Mouse (Mus musculus) thymus, postnatal 0 days (tissue): ENCODE data around the gene Sod3. TPM values are rescaled to one million over a fixed set of nuclear protein-coding genes. Genes with fewer than 3 reads are reported as not detected.

ENCODE experiments used
- DNase-seq: peaks from one replicate; pipeline ENCODE4 v3.0.0-alpha.2; 2015; ENCODE audit warnings: low spot score
- polyA plus RNA-seq: library from polyadenylated mRNA; unstranded; fragments of >200 nt; fragmentation: Nextera tagmentation; extraction: Ambion mirVana; gene quantifications from 2 replicates; pipeline ENCODE4 v1.2.1, GENCODE M21; 2015

Gene Sod3
- polyA plus RNA-seq, 1 experiment from 2014 or later: 0.87 TPM

DNA sequence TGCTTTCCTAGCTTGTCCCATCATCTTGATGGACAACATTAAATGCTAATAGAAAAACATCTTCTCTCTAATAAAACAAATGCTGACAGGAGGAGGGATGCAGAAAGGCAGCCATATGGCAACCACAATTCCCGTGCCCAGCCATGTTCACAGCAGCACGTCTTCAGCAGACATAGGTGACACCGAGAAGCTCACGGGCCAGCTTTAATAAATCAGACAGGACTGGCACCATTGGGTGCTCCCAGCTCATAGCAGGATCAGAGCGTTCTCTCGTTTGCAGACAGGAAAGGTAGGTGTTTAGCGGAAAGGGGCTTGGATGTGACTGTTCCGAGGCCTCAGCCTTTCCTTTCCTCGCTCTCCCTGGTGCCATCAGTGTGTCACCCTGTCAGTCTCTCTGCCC, 12.3 kb downstream of the Sod3 start:
- no peak for DNase-seq

DNA sequence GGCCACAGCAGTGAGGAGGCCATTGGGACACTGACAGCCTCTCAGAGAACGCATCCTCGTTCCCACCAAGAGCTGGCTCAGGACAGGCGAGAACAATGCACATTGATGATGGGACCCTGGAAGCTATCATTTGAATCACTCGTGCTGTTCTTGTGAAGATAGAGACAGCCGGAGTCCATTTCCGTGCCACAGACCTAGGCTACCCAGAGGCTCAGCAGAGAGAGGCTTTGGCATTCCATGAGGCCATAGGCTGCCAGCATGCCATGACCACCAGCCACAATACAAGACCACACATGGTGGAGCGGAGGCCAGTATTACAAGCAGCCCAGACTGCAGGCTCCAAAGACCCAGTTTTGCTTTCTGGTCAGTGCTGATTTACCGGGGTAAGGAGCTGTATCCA, 19.2 kb downstream of the Sod3 start:
- DNase-seq: no peak

DNA sequence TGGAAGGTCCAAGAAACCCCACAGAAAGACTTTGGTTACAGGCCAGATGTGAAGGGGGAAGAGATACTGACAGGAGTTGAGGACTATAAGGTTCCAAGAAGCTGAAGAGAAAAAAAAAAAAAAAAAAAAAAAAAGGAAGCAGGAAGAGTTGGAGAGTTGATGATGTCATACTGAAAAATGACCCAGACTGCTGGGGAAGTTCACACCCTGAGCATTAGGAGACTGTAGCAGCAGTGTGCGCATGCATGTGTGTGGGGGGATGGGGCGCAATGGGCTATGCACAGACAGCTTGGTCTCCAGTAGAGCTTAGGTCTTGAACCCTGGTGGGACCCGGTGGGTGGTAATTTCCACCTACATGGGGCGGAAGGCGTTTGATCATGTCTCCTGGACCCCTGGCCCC, 20.2 kb downstream of the Sod3 start:
- no peak for DNase-seq

DNA sequence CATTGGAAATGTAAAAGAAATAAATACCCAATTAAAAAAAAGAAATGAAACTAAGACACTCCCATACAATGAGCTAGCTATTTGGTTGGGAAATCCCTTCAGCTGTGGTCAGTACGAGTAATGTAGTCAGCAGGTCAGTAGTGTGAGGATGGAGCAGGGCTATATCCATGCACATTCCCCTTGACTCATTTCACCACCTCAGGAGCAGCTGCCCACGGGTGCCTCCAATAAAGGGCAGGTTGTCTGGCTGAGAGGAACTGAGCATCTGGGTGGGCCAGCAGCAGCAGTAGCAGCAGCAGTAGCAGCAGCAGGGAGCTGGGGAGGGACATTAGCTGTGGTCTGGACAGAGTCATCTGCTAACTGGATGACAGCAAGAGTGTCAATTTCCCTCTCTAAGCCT, 22.4 kb downstream of the Sod3 start:
- DNase-seq: no peak

DNA sequence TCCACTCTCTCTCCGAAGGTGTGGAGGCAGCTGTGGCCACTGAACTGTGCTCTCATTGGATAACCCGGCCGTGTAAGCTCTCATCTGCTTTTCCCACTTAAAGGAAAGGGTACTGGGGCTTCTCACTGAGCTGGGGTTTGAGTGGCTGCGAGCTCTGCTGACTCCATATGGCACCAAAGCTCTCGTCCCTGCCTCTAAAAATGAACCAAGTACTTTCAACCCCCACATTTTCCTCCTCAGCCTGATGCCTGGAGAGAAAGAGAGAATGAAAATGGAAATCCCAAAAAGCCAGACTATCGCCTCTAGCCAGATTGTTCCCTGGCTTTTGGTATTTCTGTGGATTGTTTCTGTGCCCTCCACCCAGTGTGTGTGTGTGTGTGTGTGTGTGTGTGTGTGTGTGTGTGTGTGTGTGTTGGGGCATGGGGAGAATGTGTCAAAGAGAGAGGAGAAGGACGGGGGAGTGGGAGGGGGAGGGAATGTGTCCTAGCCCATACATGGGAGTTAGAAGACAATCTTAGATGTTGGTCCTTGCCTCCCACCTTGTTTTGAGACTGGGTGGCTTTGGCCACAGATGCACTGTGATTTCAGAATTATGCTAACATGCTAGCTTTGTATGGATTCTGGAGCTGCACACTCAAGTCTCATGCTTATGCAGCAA, 24.6 kb downstream of the Sod3 start:
- no peak for DNase-seq

DNA sequence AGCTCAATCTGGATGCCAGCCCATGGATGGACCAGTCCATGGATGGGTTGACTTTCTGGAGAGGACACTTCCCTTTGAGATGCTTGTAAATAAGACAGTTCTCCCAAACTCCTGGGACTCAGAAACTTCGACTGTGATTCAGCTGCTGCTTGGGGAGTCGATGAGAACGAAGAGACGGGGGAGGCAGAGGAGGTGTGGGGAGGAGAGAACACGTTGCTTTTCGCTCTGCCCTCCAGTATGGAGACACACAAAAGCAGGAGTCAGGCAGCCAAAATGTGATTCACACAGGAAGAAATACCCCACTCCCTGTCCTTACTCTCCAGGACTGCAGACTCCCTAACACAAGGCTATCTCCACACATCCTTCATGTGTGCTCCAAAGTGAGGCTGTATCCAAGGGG, 26.8 kb downstream of the Sod3 start:
- DNase-seq: no peak

DNA sequence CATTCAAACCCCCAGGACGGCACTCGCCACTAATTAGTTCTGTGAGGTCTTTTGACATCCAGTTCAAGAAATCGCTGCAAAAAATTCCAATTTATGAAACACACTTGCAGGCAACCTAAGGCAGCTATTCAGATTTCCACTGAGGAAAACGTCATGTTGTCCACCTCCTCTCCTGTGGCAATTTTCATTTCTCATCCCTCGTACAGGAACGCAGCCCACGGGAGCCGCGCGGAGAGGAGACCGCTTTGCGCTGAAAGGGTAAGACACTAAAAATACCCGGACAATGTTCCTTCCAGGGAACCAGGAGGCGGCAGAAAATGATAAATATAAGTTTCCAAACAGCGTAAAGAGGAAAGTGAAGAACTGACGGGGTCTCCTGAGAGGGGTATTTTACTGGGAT, 27.9 kb downstream of the Sod3 start:
- DNase-seq: no peak

DNA sequence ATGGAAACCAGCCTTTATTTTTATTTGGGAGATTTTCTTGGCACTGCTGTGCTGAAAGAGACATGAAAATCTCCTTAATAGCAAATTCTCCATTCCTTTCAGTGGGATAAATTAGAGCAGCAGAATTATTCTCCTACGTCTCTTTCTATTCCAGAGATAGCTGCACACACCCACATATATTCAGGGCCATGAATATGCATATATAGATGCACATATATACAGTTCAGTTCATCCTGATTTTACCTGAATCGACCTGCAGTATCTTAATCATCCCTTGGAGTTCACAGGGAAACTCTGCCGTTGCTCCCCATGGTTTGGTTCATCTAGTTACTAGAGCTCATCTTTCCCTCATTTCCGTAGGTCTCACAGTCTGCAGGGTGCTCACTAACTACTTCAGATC, 30.2 kb downstream of the Sod3 start:
- no peak for DNase-seq

DNA sequence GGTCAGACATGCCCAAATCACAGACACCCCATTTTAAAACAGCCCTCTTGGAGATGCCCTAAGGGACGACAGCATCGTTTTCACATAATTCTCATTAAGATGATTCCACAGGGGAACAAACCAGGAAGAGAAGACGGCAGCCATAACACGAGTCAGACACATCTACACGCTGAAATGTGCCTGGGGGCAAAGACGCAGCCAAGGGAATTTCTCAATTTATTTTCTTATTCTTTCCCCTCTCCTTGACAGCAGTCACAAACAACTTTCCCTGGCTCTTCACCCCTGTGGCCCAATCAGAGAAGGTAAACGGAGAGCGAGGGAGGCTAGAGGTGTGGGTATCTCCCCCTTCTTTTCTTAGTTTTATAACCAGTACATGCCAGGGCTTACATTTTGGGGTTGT, 40.8 kb downstream of the Sod3 start:
- no peak for DNase-seq

DNA sequence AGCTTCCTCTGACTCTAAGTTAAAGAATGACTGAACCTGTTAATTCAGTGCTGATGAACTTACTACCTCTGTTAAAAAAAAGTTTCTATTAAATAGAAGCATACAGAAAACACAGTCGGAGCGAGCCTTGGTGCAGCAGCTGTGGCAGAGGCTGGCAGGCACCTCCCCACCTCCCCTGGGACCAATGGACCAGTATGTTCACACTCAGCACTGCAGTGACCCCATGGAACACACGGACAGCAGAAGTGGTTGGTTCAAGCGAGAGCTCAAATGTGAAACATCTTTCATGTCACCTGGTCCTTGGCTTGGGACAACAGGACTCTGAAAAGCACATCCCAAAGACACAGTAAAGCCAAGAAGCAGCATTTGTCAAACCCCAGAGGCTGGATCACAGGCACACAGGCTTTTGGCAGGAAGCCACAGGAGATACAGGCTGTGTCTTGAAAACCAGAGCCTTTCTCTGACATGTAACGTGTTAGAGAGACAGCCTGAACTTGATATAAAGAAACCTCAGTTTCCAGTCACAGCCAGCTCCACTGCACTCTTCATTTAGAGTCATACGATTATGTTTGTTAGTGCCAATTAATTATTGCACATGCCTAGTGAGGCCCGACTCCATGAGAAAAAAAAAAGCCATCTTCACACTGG, 45.2 kb downstream of the Sod3 start:
- no peak for DNase-seq

DNA sequence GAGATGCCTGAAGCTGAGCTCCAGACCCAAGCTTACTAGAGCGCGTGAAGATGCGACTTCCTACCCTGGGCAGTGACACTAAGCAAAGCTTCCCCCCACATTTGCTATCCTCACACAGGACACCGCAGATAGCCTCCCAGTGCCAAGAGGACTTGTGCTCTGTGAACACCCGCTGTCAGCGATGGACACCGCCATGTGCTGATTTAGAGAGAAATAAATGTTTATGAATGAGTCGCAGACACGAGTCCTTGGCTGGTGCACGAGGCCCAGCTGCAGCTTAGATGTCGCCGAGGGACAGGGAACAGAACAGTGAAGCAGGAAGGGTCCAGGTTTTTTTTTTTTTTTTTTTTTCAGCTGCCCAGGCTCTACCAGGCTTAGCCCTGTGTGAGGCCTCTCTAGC, 46.6 kb downstream of the Sod3 start:
- no peak for DNase-seq

DNA sequence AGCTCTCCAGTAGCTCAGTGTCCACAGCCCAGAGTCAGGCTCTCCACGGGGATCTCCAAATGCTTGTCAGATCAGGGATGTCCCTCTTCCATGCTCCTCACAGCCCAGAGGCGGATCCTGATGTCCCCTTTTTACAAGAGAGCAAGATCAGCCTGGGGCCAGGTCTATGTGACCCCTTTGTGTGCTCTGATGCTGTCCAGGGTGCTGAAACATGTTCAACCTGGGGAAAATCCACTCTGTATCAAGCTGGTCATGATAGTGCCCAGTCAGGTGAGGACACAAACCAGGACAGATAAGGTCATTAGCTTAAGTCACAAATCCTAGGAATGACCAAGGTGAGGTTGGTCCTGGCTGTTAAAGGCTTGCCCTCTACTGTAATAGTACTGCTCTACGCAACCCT, 48.0 kb downstream of the Sod3 start:
- DNase-seq: peak; percentile 5

DNA sequence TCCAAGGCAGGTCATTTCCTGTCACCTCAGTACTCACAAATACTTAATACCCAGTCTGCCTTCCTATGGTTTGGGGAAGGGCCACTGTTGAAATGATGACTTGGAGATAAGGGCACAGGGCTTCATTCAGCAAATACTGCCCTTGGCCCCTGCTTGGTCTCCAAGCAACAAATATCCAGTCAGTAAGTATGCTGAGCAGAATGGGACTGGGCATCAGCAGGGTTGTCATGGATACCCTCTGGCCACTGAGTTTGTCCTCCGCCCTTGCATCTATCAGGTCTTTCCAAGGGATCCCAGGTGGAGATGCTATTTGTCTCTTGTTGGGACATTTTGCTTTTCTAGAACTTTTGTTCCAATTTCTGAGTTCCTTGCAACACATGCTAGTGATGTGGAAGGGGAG, 51.6 kb downstream of the Sod3 start:
- no peak for DNase-seq

DNA sequence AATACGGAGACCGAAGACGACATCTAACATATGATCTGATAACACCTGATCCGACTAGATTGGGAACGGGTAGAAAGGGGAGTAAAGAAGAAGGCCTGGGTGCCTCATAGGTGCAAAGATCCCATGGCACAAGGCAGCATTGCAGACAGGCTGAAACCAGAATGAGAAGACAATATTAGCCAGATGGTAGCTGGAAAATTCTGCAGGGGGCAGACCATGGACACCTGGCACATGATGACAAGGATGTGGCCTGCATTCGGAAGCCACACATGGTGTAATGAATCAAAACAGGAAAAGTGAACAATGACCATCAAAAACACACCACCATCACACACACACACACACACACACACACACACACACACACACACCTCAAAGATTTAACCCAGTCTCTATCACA, 52.3 kb downstream of the Sod3 start:
- no peak for DNase-seq

DNA sequence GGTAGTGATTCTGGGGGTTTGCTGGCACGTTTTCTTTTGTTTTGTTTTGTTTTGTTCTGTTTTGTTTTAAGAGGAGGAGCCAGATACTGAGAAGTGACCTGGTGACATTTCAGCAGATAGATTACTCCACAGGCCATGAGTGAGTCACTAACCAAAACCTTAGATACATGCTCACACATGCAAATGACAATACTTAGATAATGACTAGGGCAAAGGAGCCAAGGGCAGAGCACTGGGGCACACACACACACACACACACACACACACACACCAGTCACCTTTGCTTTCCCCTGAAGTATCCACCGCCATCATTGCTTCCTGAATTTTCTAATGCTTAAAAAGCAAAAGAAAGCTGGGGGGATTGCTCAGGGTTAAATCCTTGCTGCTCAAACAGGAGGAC, 52.9 kb downstream of the Sod3 start:
- DNase-seq: no peak

Other genes with a start within 250 kb of the Sod3 start
- gene Dhx15, start 173.3 kb upstream of the Sod3 start, polyA plus RNA-seq: 150 and 160 TPM in 2 replicates
- gene Ccdc149, start 107.7 kb downstream of the Sod3 start, polyA plus RNA-seq: 0.26 and 0.42 TPM in 2 replicates
- 2.4 TPM in 2 replicates for gene Lgi2, start 202.7 kb downstream of the Sod3 start, polyA plus RNA-seq